Mouse (Mus musculus) heart, adult 18-20 months (tissue): ENCODE measurements around the gene Sp100. TPM values are rescaled to one million over a fixed set of nuclear protein-coding genes. Genes with fewer than 3 reads are reported as not detected.
A peak's percentile ranks its signal among the peaks of the same experiment; 100 is the strongest.
"Not testable (repeated sequence)": the region's sequence is repeated elsewhere in the genome, so short reads cannot be mapped to it uniquely, and the experiment has no call there.

ENCODE experiments used
- DNase-seq, 2 experiments: peaks; one replicate each; pipeline ENCODE4 v3.0.0; 2021 to 2022; ENCODE audit warnings: mixed read lengths in 1 of 2
- long read RNA-seq, 2 experiments: library from polyadenylated mRNA; stranded (forward); transcript quantifications; one replicate each; pipeline ENCODE4 v2.0.0; 2021
- total RNA-seq, 2 experiments: library from RNA; stranded (reverse); gene quantifications; 2 replicates each; pipeline ENCODE4 v1.2.3; 2021

Gene Sp100
- total RNA-seq = 10 to 100 TPM; 19.6 to 20.4 TPM
- long read RNA-seq, experiment 1, partial matches to known transcripts = 1 of 5 reads
- long read RNA-seq, experiment 1, other reads (novel, unspliced or antisense) = 2 of 5 reads
- long read RNA-seq, experiment 2 = 0 reads

- peak; percentile 66 to 71 for DNase-seq
Measured at GRCm38 (mm10) chr1:85649881-85650280, at the start of gene Sp100. Gene Sp100, plus strand, starts transcription at chr1:85649988.

GRCm38 (mm10) chr1:85600078-85600477 lies 49.7 kb upstream of the Sp100 start, which contains the start of gene Sp140:
Gene Sp140, plus strand, starts transcription at chr1:85600378.
- not testable (repeated sequence) for DNase-seq

- DNase-seq = peak; percentile 59 to 68
Measured at GRCm38 (mm10) chr1:85600794-85601193, 49.0 kb upstream of the Sp100 start.

- DNase-seq = not testable (repeated sequence)
Measured at GRCm38 (mm10) chr1:85604341-85604740, 45.4 kb upstream of the Sp100 start.

GRCm38 (mm10) chr1:85608361-85608760 lies 41.4 kb upstream of the Sp100 start:
- DNase-seq = not testable (repeated sequence)

GRCm38 (mm10) chr1:85610581-85610980 lies 39.2 kb upstream of the Sp100 start:
- DNase-seq = not testable (repeated sequence)

- DNase-seq = not testable (repeated sequence)
Measured at GRCm38 (mm10) chr1:85615096-85615495, 34.7 kb upstream of the Sp100 start.

GRCm38 (mm10) chr1:85615819-85616218 lies 34.0 kb upstream of the Sp100 start:
- not testable (repeated sequence) for DNase-seq

- DNase-seq = not testable (repeated sequence)
Measured at GRCm38 (mm10) chr1:85617161-85617560, 32.6 kb upstream of the Sp100 start.

- DNase-seq = not testable (repeated sequence)
Measured at GRCm38 (mm10) chr1:85618689-85619088, 31.1 kb upstream of the Sp100 start.

GRCm38 (mm10) chr1:85636936-85637335 lies 12.9 kb upstream of the Sp100 start:
- DNase-seq = not testable (repeated sequence)

GRCm38 (mm10) chr1:85638144-85638543 lies 11.6 kb upstream of the Sp100 start:
- not testable (repeated sequence) for DNase-seq

- DNase-seq = peak in 1 of 2 experiments; percentile 18
Measured at GRCm38 (mm10) chr1:85650524-85650923, 736 bp downstream of the Sp100 start.

GRCm38 (mm10) chr1:85651770-85652275 lies 2.0 kb downstream of the Sp100 start:
- DNase-seq = peak in 1 of 2 experiments; percentile 30

- not testable (repeated sequence) for DNase-seq
Measured at GRCm38 (mm10) chr1:85657211-85657610, 7.4 kb downstream of the Sp100 start.

GRCm38 (mm10) chr1:85664266-85664665 lies 14.5 kb downstream of the Sp100 start:
- no peak for DNase-seq

- DNase-seq = peak in 1 of 2 experiments; percentile 11
Measured at GRCm38 (mm10) chr1:85680226-85680625, 30.4 kb downstream of the Sp100 start.

GRCm38 (mm10) chr1:85686666-85687065 lies 36.9 kb downstream of the Sp100 start:
- DNase-seq = no peak

- DNase-seq = no peak
Measured at GRCm38 (mm10) chr1:85687346-85687745, 37.6 kb downstream of the Sp100 start.

GRCm38 (mm10) chr1:85690544-85690943 lies 40.8 kb downstream of the Sp100 start:
- no peak for DNase-seq

GRCm38 (mm10) chr1:85692281-85692680 lies 42.5 kb downstream of the Sp100 start:
- DNase-seq = no peak

GRCm38 (mm10) chr1:85693280-85693679 lies 43.5 kb downstream of the Sp100 start:
- DNase-seq = no peak

- no peak for DNase-seq
Measured at GRCm38 (mm10) chr1:85695646-85696045, 45.9 kb downstream of the Sp100 start.
